Mouse (Mus musculus) forebrain, postnatal 0 days (tissue): ENCODE measurements at regions not wholly inside any gene's neighbourhood (a gene's known extent, or its start where the extent isn't known, plus 50 kb on each side); places are given as distances from the start of the nearest gene placed in this dataset.

Experiments used
- ATAC-seq: fragments of 200-750 bp; cut with Nextera tagmentation; 2 replicates; pipeline ENCODE4 v1.8.0; 2017; ENCODE audit warnings: mild to moderate bottlenecking, moderate library complexity
- DNase-seq: peaks from one replicate; pipeline ENCODE4 v3.0.0-alpha.2; 2015
- H3K27ac ChIP-seq: fragments of 300-500 bp; sonication (generic); 2 replicates; pipeline ENCODE4 v1.5.1; 2014; ENCODE audit warnings: low read depth, mild to moderate bottlenecking, antibody characterized with exemption, low read length, moderate library complexity, mixed read lengths
- H3K27me3 ChIP-seq: fragments of 300-500 bp; sonication (generic); 2 replicates; pipeline ENCODE4 v1.6.1; 2014; ENCODE audit warnings: mild to moderate bottlenecking, low read length, mixed read lengths; ENCODE audit not compliant: insufficient read depth
- H3K36me3 ChIP-seq: fragments of 300-500 bp; sonication (generic); 2 replicates; pipeline ENCODE4 v1.6.1; 2014; ENCODE audit warnings: mild to moderate bottlenecking, moderate library complexity; ENCODE audit not compliant: insufficient read depth
- H3K4me1 ChIP-seq: fragments of 300-500 bp; sonication (generic); 2 replicates; pipeline ENCODE4 v1.6.1; 2014; ENCODE audit warnings: antibody characterized with exemption; ENCODE audit not compliant: insufficient read depth
- H3K4me2 ChIP-seq: fragments of 300-500 bp; sonication (generic); 2 replicates; pipeline ENCODE4 v1.6.1; 2014; ENCODE audit warnings: low read depth, mild to moderate bottlenecking, moderate library complexity
- H3K4me3 ChIP-seq: fragments of 300-500 bp; sonication (generic); 2 replicates; pipeline ENCODE4 v1.5.1; 2014; ENCODE audit warnings: low read depth, low read length, mixed read lengths
- H3K9ac ChIP-seq: fragments of 300-500 bp; sonication (generic); 2 replicates; pipeline ENCODE4 v1.6.1; 2014; ENCODE audit warnings: mild to moderate bottlenecking
- H3K9me3 ChIP-seq: fragments of 300-500 bp; sonication (generic); 2 replicates; pipeline ENCODE4 v1.6.1; 2016; ENCODE audit warnings: low read length
- CTCF ChIP-seq: sonication (generic); IDR thresholded peaks from 2 replicates; pipeline ENCODE4 v1.5.1; 2016; ENCODE audit warnings: antibody characterized with exemption, control low read depth, low read depth
- WGBS: fragments of 180-500 bp; shearing (Covaris S2); extraction: QIAGEN DNeasy Blood & Tissue Kit; methylation state at CpG from one replicate; pipeline ENCODE4 v1.1.7; 2014; 5-methylcytosine and 5-hydroxymethylcytosine counted together

- H3K4me3 ChIP-seq = no peak overlapping the region
- no peaks in the 10 kb centered on the region for H3K4me1 ChIP-seq
- peak; percentile 9 for DNase-seq
These were observed 72.8 kb upstream of the Ugt8a start for GRCm38 (mm10) chr3:126011269-126011668.

GRCm38 (mm10) chr3:126016166-126016565 lies 77.7 kb upstream of the Ugt8a start:
- Histone ChIP-seq H3K36me3 (no peaks in the 10 kb centered on the region), H3K27ac (no peak overlapping the region), H3K27me3 (no peaks in the 10 kb centered on the region), H3K4me3 (no peak overlapping the region), H3K9ac (no peak overlapping the region), H3K9me3 (no peaks in the 10 kb centered on the region), H3K4me1 (no peaks in the 10 kb centered on the region), H3K4me2 (no peak overlapping the region)
- WGBS = 90% methylated on average over 4 of the region's 4 CpGs
- ATAC-seq (no peak), DNase-seq (no peak)
- no peak for TF ChIP-seq CTCF

More at GRCm38 (mm10) chr3:126011269-126011668, 72.8 kb upstream of the Ugt8a start:
- Histone ChIP-seq H3K4me2 (no peak overlapping the region), H3K27me3 (no peaks in the 10 kb centered on the region), H3K27ac (no peak overlapping the region), H3K9ac (no peak overlapping the region), H3K9me3 (no peaks in the 10 kb centered on the region), H3K36me3 (no peaks in the 10 kb centered on the region)
- TF ChIP-seq CTCF = 0 out of 2 replicates have a peak, but pooled peaks have one; percentile 18
- no peak for ATAC-seq

GRCm38 (mm10) chr3:126044327-126044726 lies 105.9 kb upstream of the Ugt8a start:
- no peak overlapping the region for H3K4me3 ChIP-seq
- DNase-seq (no peak), ATAC-seq (peak; percentile 34; the same call in 1 of the 2 replicates)
- H3K9ac ChIP-seq = no peak overlapping the region
- no peak overlapping the region for H3K4me2 ChIP-seq
- H3K27me3 ChIP-seq = no peaks in the 10 kb centered on the region
- no peak overlapping the region for H3K27ac ChIP-seq
- TF ChIP-seq CTCF = no peak
- no peaks in the 10 kb centered on the region for H3K4me1 ChIP-seq
- 9% methylated on average over 3 of the region's 3 CpGs for WGBS
- no peaks in the 10 kb centered on the region for H3K36me3 ChIP-seq
- no peaks in the 10 kb centered on the region for H3K9me3 ChIP-seq

- Histone ChIP-seq H3K36me3 (no peaks in the 10 kb centered on the region), H3K9me3 (no peaks in the 10 kb centered on the region), H3K4me3 (no peak overlapping the region), H3K4me1 (no peaks in the 10 kb centered on the region), H3K9ac (no peak overlapping the region), H3K27ac (no peak overlapping the region), H3K27me3 (no peaks in the 10 kb centered on the region), H3K4me2 (no peak overlapping the region)
- ATAC-seq (no peak), DNase-seq (no peak)
- WGBS = 51% methylated on average over 2 of the region's 2 CpGs
- TF ChIP-seq CTCF = peak; percentile 29; the same call in 1 of the 2 replicates
These were observed 106.4 kb upstream of the Ugt8a start for GRCm38 (mm10) chr3:126044861-126045260.

GRCm38 (mm10) chr3:126045992-126046786 lies 107.8 kb upstream of the Ugt8a start:
- WGBS = 67% methylated on average over 9 of the region's 9 CpGs
- Histone ChIP-seq H3K4me1 (no peaks in the 10 kb centered on the region), H3K9ac (no peak overlapping the region), H3K36me3 (no peaks in the 10 kb centered on the region), H3K27ac (no peak overlapping the region), H3K4me2 (no peak overlapping the region), H3K9me3 (no peaks in the 10 kb centered on the region), H3K27me3 (no peaks in the 10 kb centered on the region), H3K4me3 (no peak overlapping the region)
- no peak; the same call in 1 of the 2 replicates for ATAC-seq
- peak; percentile 64 for DNase-seq
- peak; percentile 55 for TF ChIP-seq CTCF

- Histone ChIP-seq H3K36me3 (no peaks in the 10 kb centered on the region), H3K27me3 (no peaks in the 10 kb centered on the region), H3K4me2 (no peak overlapping the region), H3K9me3 (no peaks in the 10 kb centered on the region), H3K4me3 (no peak overlapping the region), H3K27ac (no peak overlapping the region), H3K9ac (no peak overlapping the region), H3K4me1 (no peaks in the 10 kb centered on the region)
- no peak for DNase-seq
- TF ChIP-seq CTCF = no peak
- ATAC-seq = no peak
These were observed 120.2 kb upstream of the Ugt8a start for GRCm38 (mm10) chr3:126058585-126058984.

GRCm38 (mm10) chr3:126105086-126105485 lies 166.7 kb upstream of the Ugt8a start:
- 91% methylated on average over 2 of the region's 2 CpGs for WGBS
- H3K9ac ChIP-seq = no peak overlapping the region
- no peaks in the 10 kb centered on the region for H3K4me1 ChIP-seq
- ATAC-seq = no peak
- no peak overlapping the region for H3K4me2 ChIP-seq
- no peak overlapping the region for H3K27ac ChIP-seq
- no peak for DNase-seq
- no peak for TF ChIP-seq CTCF
- no peaks in the 10 kb centered on the region for H3K27me3 ChIP-seq
- H3K36me3 ChIP-seq = no peaks in the 10 kb centered on the region
- H3K4me3 ChIP-seq = no peak overlapping the region
- no peaks in the 10 kb centered on the region for H3K9me3 ChIP-seq
